Mouse (Mus musculus) embryonic fibroblast, embryonic 13.5 days (primary cell): Measurements from ENCODE around the gene Hspb9.

Experiments used
- CTCF ChIP-seq: IDR thresholded peaks from 2 replicates; pipeline ENCODE4 v1.5.1; 2011; ENCODE audit warnings: mild to moderate bottlenecking, control low read depth, low read length, moderate library complexity, borderline replicate concordance; ENCODE audit not compliant: insufficient read depth
- POLR2A ChIP-seq: IDR thresholded peaks from 2 replicates; pipeline ENCODE4 v1.6.1; 2011; ENCODE audit warnings: low read depth, mild to moderate bottlenecking, control low read depth, low read length, moderate library complexity

DNA sequence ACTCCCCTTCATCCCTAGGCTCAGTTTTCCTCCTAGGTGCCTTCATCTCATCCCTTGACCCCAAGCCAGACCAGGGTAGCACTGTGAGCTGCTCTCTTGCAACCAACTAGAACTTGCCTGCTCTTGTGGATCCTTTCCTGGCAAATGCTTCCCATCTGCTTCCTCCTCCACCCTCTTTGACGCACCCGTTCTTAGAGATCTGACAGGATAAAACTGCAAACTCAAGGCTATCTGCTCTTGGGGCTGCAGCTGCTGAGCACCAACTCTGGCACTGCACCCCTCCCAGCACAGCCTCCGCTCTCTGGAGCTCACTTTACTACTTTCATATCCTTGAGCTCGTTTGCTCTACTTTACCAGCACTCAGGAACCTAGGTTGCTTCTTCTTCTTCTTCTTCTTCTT is 35.0 kb downstream of the Hspb9 start:
- TF ChIP-seq CTCF (no peak), POLR2A (no peak)
